Mouse (Mus musculus) CH12.LX (cell line): ENCODE results near the gene Lix1l. TPM values are rescaled to one million over a fixed set of nuclear protein-coding genes. Genes with fewer than 3 reads are reported as not detected.
A peak's percentile ranks its signal among the peaks of the same experiment; 100 is the strongest.

ENCODE experiments used
- DNase-seq: peaks from one replicate; pipeline ENCODE4 v3.0.0-alpha.2; 2013; ENCODE audit errors: extremely low read depth
- H3K27ac ChIP-seq: 2 replicates; pipeline ENCODE4 v1.5.1; 2012; ENCODE audit warnings: low read depth, mild to moderate bottlenecking, control low read depth, moderate library complexity; ENCODE audit not compliant: insufficient read depth
- H3K27me3 ChIP-seq: replicated peaks from 2 replicates; pipeline ENCODE3; 2012; ENCODE audit warnings: inconsistent platforms
- H3K36me3 ChIP-seq, 2 experiments: replicated peaks in 1 of 2; 2 replicates each; pipeline versions ENCODE3 to v1.6.1; 2012; ENCODE audit warnings: inconsistent platforms in 1 of 2, low read length in 1 of 2, mild to moderate bottlenecking in 1 of 2, mixed read lengths in 1 of 2, moderate library complexity in 1 of 2; ENCODE audit not compliant: control insufficient read depth in 1 of 2, insufficient read depth in 1 of 2
- H3K4me1 ChIP-seq, 2 experiments: 2 replicates each; pipeline ENCODE4 v1.6.1; 2012; ENCODE audit warnings: inconsistent platforms in 1 of 2, moderate library complexity in 1 of 2; ENCODE audit not compliant: insufficient read depth in 2 of 2, control insufficient read depth in 1 of 2
- H3K4me2 ChIP-seq: 2 replicates; pipeline ENCODE4 v1.6.1; 2012; ENCODE audit warnings: low read depth, mild to moderate bottlenecking, control low read depth; ENCODE audit not compliant: poor library complexity, insufficient read depth, severe bottlenecking
- H3K4me3 ChIP-seq, 3 experiments: fragments of 150-350 bp in 1 of 3; sonication (generic) in 1 of 3; replicated peaks in 1 of 3; 2 replicates each; pipeline versions ENCODE3 to v1.5.1; 2011 to 2012; ENCODE audit warnings: low read depth in 2 of 3, low read length in 2 of 3, mild to moderate bottlenecking in 2 of 3, moderate library complexity in 2 of 3, control low read depth in 1 of 3, improper control_type of control experiment in 1 of 3, inconsistent platforms in 1 of 3, mixed read lengths in 1 of 3; ENCODE audit not compliant: poor library complexity in 1 of 3
- H3K79me2 ChIP-seq: replicated peaks from 2 replicates; pipeline ENCODE4 v1.6.1; 2012; ENCODE audit warnings: mild to moderate bottlenecking, moderate library complexity; ENCODE audit not compliant: control insufficient read depth, poor library complexity, insufficient read depth, severe bottlenecking; ENCODE audit errors: extremely low read depth
- H3K9ac ChIP-seq: 2 replicates; pipeline ENCODE4 v1.6.1; 2012; ENCODE audit warnings: low read depth, mild to moderate bottlenecking, control low read depth, moderate library complexity; ENCODE audit not compliant: insufficient read depth
- H3K9me3 ChIP-seq: replicated peaks from 2 replicates; pipeline ENCODE3; 2012; ENCODE audit warnings: low read length, inconsistent platforms, mixed read lengths
- BHLHE40 ChIP-seq: IDR thresholded peaks from 2 replicates; pipeline ENCODE4 v1.6.1; 2011; ENCODE audit warnings: mild to moderate bottlenecking, low read depth, low read length, improper control_type of control experiment
- CHD1 ChIP-seq: IDR thresholded peaks from 2 replicates; pipeline ENCODE4 v1.6.1; 2012; ENCODE audit warnings: low read depth, low read length, improper control_type of control experiment, inconsistent platforms
- CTCF ChIP-seq, 2 experiments: IDR thresholded peaks in 1 of 2; conservative IDR thresholded peaks in 1 of 2; 2 replicates each; pipeline ENCODE4 v1.5.1; 2011 to 2012; ENCODE audit warnings: low read depth in 2 of 2, low read length in 2 of 2, improper control_type of control experiment in 1 of 2, inconsistent platforms in 1 of 2, mild to moderate bottlenecking in 1 of 2, moderate library complexity in 1 of 2
- E2F4 ChIP-seq: IDR thresholded peaks from 2 replicates; pipeline ENCODE4 v1.6.1; 2011; ENCODE audit warnings: low read depth, low read length, improper control_type of control experiment; ENCODE audit not compliant: insufficient replicate concordance
- ELF1 ChIP-seq: IDR thresholded peaks from 2 replicates; pipeline ENCODE4 v1.6.1; 2014; ENCODE audit warnings: low read depth, mild to moderate bottlenecking, inconsistent platforms, low read length, improper control_type of control experiment
- EP300 ChIP-seq: IDR thresholded peaks from 2 replicates; pipeline ENCODE4 v1.6.1; 2011; ENCODE audit warnings: low read length, improper control_type of control experiment
- ETS1 ChIP-seq: conservative IDR thresholded peaks from 2 replicates; pipeline ENCODE4 v1.6.1; 2012; ENCODE audit warnings: low read depth, mild to moderate bottlenecking, inconsistent platforms, low read length, improper control_type of control experiment, moderate library complexity
- GABPA ChIP-seq: IDR thresholded peaks from 2 replicates; pipeline ENCODE4 v1.6.1; 2012; ENCODE audit warnings: low read depth, low read length, improper control_type of control experiment, inconsistent platforms; ENCODE audit not compliant: insufficient replicate concordance
- HCFC1 ChIP-seq: IDR thresholded peaks from 2 replicates; pipeline ENCODE4 v1.6.1; 2012; ENCODE audit warnings: low read depth, mild to moderate bottlenecking, inconsistent platforms, low read length, improper control_type of control experiment
- IRF4 ChIP-seq: IDR thresholded peaks from 2 replicates; pipeline ENCODE4 v1.6.1; 2014; ENCODE audit warnings: low read depth, mild to moderate bottlenecking, inconsistent platforms, low read length, improper control_type of control experiment
- JUN ChIP-seq: IDR thresholded peaks from 2 replicates; pipeline ENCODE4 v1.6.1; 2011; ENCODE audit warnings: low read depth, mild to moderate bottlenecking, low read length, improper control_type of control experiment, moderate library complexity; ENCODE audit not compliant: insufficient read depth
- JUND ChIP-seq: conservative IDR thresholded peaks from 2 replicates; pipeline ENCODE4 v1.6.1; 2011; ENCODE audit warnings: low read depth, low read length, improper control_type of control experiment
- KAT2A ChIP-seq: IDR thresholded peaks from 2 replicates; pipeline ENCODE4 v1.6.1; 2012; ENCODE audit warnings: low read length, improper control_type of control experiment, inconsistent platforms; ENCODE audit not compliant: insufficient replicate concordance
- MAFK ChIP-seq: IDR thresholded peaks from 2 replicates; pipeline ENCODE4 v1.6.1; 2011; ENCODE audit warnings: low read length, improper control_type of control experiment; ENCODE audit not compliant: insufficient replicate concordance
- MAX ChIP-seq: IDR thresholded peaks from 2 replicates; pipeline ENCODE4 v1.6.1; 2011; ENCODE audit warnings: low read length, improper control_type of control experiment
- MAZ ChIP-seq: IDR thresholded peaks from 2 replicates; pipeline ENCODE4 v1.6.1; 2012; ENCODE audit warnings: low read depth, mild to moderate bottlenecking, inconsistent platforms, low read length, improper control_type of control experiment, moderate library complexity
- MEF2A ChIP-seq: IDR thresholded peaks from 2 replicates; pipeline ENCODE4 v1.6.1; 2014; ENCODE audit warnings: low read depth, mild to moderate bottlenecking, inconsistent platforms, low read length, improper control_type of control experiment, borderline replicate concordance
- MXI1 ChIP-seq: IDR thresholded peaks from 2 replicates; pipeline ENCODE4 v1.6.1; 2011; ENCODE audit warnings: mild to moderate bottlenecking, low read depth, low read length, improper control_type of control experiment
- MYC ChIP-seq: IDR thresholded peaks from 2 replicates; pipeline ENCODE4 v1.6.1; 2011; ENCODE audit warnings: low read depth, mild to moderate bottlenecking, improper control_type of control experiment, low read length
- NELFE ChIP-seq: IDR thresholded peaks from 2 replicates; pipeline ENCODE4 v1.6.1; 2011; ENCODE audit warnings: low read depth, low read length, improper control_type of control experiment
- NRF1 ChIP-seq: IDR thresholded peaks from 2 replicates; pipeline ENCODE4 v1.6.1; 2014; ENCODE audit warnings: low read depth, mild to moderate bottlenecking, inconsistent platforms, low read length, improper control_type of control experiment, moderate library complexity
- PAX5 ChIP-seq: IDR thresholded peaks from 2 replicates; pipeline ENCODE4 v1.6.1; 2012; ENCODE audit warnings: low read length, inconsistent platforms, mixed read lengths
- POLR2A ChIP-seq: IDR thresholded peaks from 2 replicates; pipeline ENCODE4 v1.6.1; 2011; ENCODE audit warnings: low read depth, mild to moderate bottlenecking, improper control_type of control experiment, low read length
- POLR2AphosphoS2 ChIP-seq: IDR thresholded peaks from 2 replicates; pipeline ENCODE4 v1.6.1; 2011; ENCODE audit warnings: low read depth, low read length, improper control_type of control experiment
- RAD21 ChIP-seq: IDR thresholded peaks from 2 replicates; pipeline ENCODE4 v1.6.1; 2011; ENCODE audit warnings: low read depth, mild to moderate bottlenecking, low read length, improper control_type of control experiment, moderate library complexity
- RCOR1 ChIP-seq: conservative IDR thresholded peaks from 2 replicates; pipeline ENCODE4 v1.6.1; 2012; ENCODE audit warnings: low read depth, mild to moderate bottlenecking, inconsistent platforms, low read length, improper control_type of control experiment
- SIN3A ChIP-seq: IDR thresholded peaks from 2 replicates; pipeline ENCODE4 v1.6.1; 2012; ENCODE audit warnings: low read length, improper control_type of control experiment, inconsistent platforms
- SMC3 ChIP-seq: IDR thresholded peaks from 2 replicates; pipeline ENCODE4 v1.6.1; 2011; ENCODE audit warnings: low read depth, low read length, improper control_type of control experiment
- TBP ChIP-seq: conservative IDR thresholded peaks from 2 replicates; pipeline ENCODE4 v1.6.1; 2011; ENCODE audit warnings: low read depth, low read length, improper control_type of control experiment
- TCF12 ChIP-seq: IDR thresholded peaks from 2 replicates; pipeline ENCODE4 v1.6.1; 2014; ENCODE audit warnings: low read depth, mild to moderate bottlenecking, inconsistent platforms, low read length, improper control_type of control experiment
- UBTF ChIP-seq: IDR thresholded peaks from 2 replicates; pipeline ENCODE4 v1.6.1; 2012; ENCODE audit warnings: low read depth, mild to moderate bottlenecking, inconsistent platforms, low read length, improper control_type of control experiment, moderate library complexity
- USF1 ChIP-seq: IDR thresholded peaks from 2 replicates; pipeline ENCODE4 v1.6.1; 2014; ENCODE audit warnings: low read depth, mild to moderate bottlenecking, inconsistent platforms, low read length, improper control_type of control experiment
- USF2 ChIP-seq: conservative IDR thresholded peaks from 2 replicates; pipeline ENCODE4 v1.6.1; 2011; ENCODE audit warnings: low read depth, low read length, improper control_type of control experiment
- ZC3H11A ChIP-seq: IDR thresholded peaks from 2 replicates; pipeline ENCODE4 v1.6.1; 2012; ENCODE audit warnings: low read depth, mild to moderate bottlenecking, inconsistent platforms, low read length, improper control_type of control experiment
- ZKSCAN1 ChIP-seq: IDR thresholded peaks from 2 replicates; pipeline ENCODE4 v1.6.1; 2012; ENCODE audit warnings: low read depth, inconsistent platforms, low read length, improper control_type of control experiment, borderline replicate concordance
- ZMIZ1 ChIP-seq: IDR thresholded peaks from 2 replicates; pipeline ENCODE4 v1.6.1; 2012; ENCODE audit warnings: low read depth, mild to moderate bottlenecking, inconsistent platforms, low read length, improper control_type of control experiment
- ZNF384 ChIP-seq: IDR thresholded peaks from 2 replicates; pipeline ENCODE4 v1.6.1; 2012; ENCODE audit warnings: low read depth, low read length, improper control_type of control experiment, inconsistent platforms
- dilution Hi-C: fragments of 300-500 bp; cut with MboI; formaldehyde crosslinking; loops from 2 replicates; pipeline ENCODE4 v1.14.3; 2020; ENCODE audit warnings: low sequenced_read_pairs; ENCODE audit not compliant: extremely low pct_unique_long_range_greater_than_20kb, extremely low pct_ligation_motif_present
- in situ Hi-C: fragments of 300-500 bp; cut with MboI; formaldehyde crosslinking; loops from 3 replicates; pipeline ENCODE4 v1.14.3; 2019; ENCODE audit warnings: low sequenced_read_pairs, low pct_ligation_motif_present, low pct_unique_long_range_greater_than_20kb, mixed read lengths
- polyA plus RNA-seq: library from polyadenylated mRNA; unstranded; fragments of >175 nt; gene quantifications from 2 replicates; pipeline ENCODE4 v1.2.1, GENCODE M21; 2012; ENCODE audit warnings: low read depth; ENCODE audit not compliant: insufficient read length
- total RNA-seq, 2 experiments: library from RNA; depleted of rRNA; stranded (reverse); fragments of 300-350 nt in 1 of 2; fragments of >200 nt in 1 of 2; gene quantifications; 2 replicates each; pipeline ENCODE4 v1.2.3; 2012 to 2014

Lix1l gene
- total and polyA plus RNA-seq, 3 experiments, result 4.0 to 4.6 (median 4.5) TPM

DNA sequence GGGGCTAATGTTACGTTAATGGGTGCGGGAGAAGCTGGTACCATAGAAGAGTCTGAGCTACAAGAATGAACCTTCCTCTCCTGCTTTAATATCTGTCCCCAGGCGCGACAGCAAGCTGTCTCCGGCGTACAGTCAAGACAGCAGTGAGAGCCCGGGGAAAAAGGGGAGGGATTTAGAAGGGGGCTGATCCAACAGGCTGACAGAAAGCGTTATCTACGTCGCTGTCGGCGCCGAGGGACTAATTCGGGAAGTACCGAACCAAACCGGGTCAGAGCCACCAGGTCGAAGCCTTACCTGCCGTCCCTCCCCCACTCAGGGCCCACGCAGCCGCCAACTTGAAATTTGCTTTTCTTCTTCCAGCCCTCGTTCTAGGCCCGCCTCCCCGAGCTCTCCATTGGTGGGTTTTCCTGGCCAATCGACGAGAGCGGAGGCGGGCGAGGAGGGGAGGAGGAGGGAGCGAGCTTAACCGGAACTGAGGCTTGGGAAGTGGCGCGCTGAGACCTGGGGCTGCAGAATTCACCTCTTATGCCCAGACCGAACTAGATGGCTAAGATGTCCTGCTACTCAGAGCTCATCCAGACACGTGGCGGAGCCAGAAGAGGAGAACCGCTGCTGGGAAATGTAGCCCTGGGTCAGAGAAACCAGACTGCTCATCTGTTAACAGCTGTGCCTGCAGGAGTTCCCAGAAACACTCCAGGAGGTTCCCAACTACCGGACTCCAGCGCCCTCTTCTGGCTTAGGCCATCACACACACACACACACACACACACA is 7.0 kb upstream of the Lix1l start, which contains the start of gene Polr3gl:
Gene Polr3gl, minus strand, starts transcription at position 392 of the 771 bp plus-strand sequence.
- peak; percentile 97 for DNase-seq
- no peaks in the 10 kb centered on the region for H3K79me2 ChIP-seq
- H3K4me3 ChIP-seq, result peak within 1 kb of the TSS; percentile 52 to 67 (median 61)
- H3K4me1 ChIP-seq, result peaks cover 0 to 10% of the 10 kb centered on the region in 2 experiments; a peak in 1 of 4 replicates
- peaks cover 14% of the 10 kb centered on the region for H3K9me3 ChIP-seq
- H3K4me2 ChIP-seq, result peak within 1 kb of the TSS; percentile 95
- peak within 1 kb of the TSS; percentile 41 for H3K27ac ChIP-seq
- peak within 1 kb of the TSS; percentile 85 for H3K9ac ChIP-seq
- dilution Hi-C loops (no loop called here), in situ Hi-C loops (loop anchor here (5.0 kb wide), 1 partner anchor 38 kb away; no protein-coding TSS in a partner anchor)
- H3K36me3 ChIP-seq, result peaks cover 0 to 8% of the 10 kb centered on the region in 2 experiments
- no peaks in the 10 kb centered on the region for H3K27me3 ChIP-seq
- no peak for TF ChIP-seq GABPA
- TF ChIP-seq E2F4, result 0 out of 2 replicates have a peak, but pooled peaks have one; percentile 11
- TF ChIP-seq RAD21, result no peak; the same call in 1 of the 2 replicates
- TF ChIP-seq KAT2A, result no peak
- no peak for TF ChIP-seq USF2
- no peak for TF ChIP-seq PAX5
- TF ChIP-seq ZMIZ1, result peak; percentile 65; the same call in 1 of the 2 replicates
- TF ChIP-seq POLR2A, result peak; percentile 75
- TF ChIP-seq EP300, result 0 out of 2 replicates have a peak, but pooled peaks have one; percentile 12
- peak; percentile 62 for TF ChIP-seq MYC
- TF ChIP-seq ELF1, result peak; percentile 82
- peak; percentile 40 for TF ChIP-seq HCFC1
- TF ChIP-seq JUND, result no peak
- TF ChIP-seq RCOR1, result no peak
- 0 out of 2 replicates have a peak, but pooled peaks have one; percentile 46 for TF ChIP-seq MXI1
- TF ChIP-seq IRF4, result 0 out of 2 replicates have a peak, but pooled peaks have one; percentile 10
- no peak for TF ChIP-seq USF1
- TF ChIP-seq JUN, result no peak
- TF ChIP-seq POLR2AphosphoS2, result peak; percentile 50; the same call in 1 of the 2 replicates
- TF ChIP-seq MAZ, result peak; percentile 56; the same call in 1 of the 2 replicates
- TF ChIP-seq MAX, result peak; percentile 81
- TF ChIP-seq CTCF (conservative IDR thresholded peaks at IDR 0.05 in 1 of 2, IDR thresholded peaks at IDR 0.05 in 1 of 2; ENCODE audit: low read depth in 2 of 2, low read length in 2 of 2), result peak in 1 of 2 experiments; percentile 38; a peak in 2 of 4 replicates
- no peak for TF ChIP-seq ZNF384
- peak; percentile 1; the same call in 1 of the 2 replicates for TF ChIP-seq SIN3A
- peak; percentile 61 for TF ChIP-seq TBP
- no peak for TF ChIP-seq ZKSCAN1
- peak; percentile 66 for TF ChIP-seq NRF1
- TF ChIP-seq UBTF, result 0 out of 2 replicates have a peak, but pooled peaks have one; percentile 7
- TF ChIP-seq ETS1, result no peak
- no peak for TF ChIP-seq MAFK
- TF ChIP-seq CHD1, result no peak
- TF ChIP-seq ZC3H11A, result no peak
- peak; percentile 0; the same call in 1 of the 2 replicates for TF ChIP-seq MEF2A
- TF ChIP-seq BHLHE40, result no peak; the same call in 1 of the 2 replicates
- TF ChIP-seq SMC3, result no peak
- peak; percentile 55 for TF ChIP-seq NELFE
- TF ChIP-seq TCF12, result peak; percentile 72; the same call in 1 of the 2 replicates
